Comparison of ENCODE assay signal across 18 mouse cellular contexts in genomic region chr9:9368731-9369130, GRCm38 (mm10).
"Had no signal": no experiment of that assay in that cellular context is flagged by ENCODE, and none has a peak within 500 bp of the region (broad histone marks: within the 10 kb centered on the region; RNA-seq: fewer than 3 reads in every experiment).

No protein-coding gene starts in this region.

- H3K36me3 ChIP-seq: limb, embryonic 12.5 days; liver, embryonic 15.5 days; midbrain, embryonic 13.5 days; neural tube, embryonic 12.5 days; stomach, embryonic 15.5 days had no signal

- H3K27me3 ChIP-seq: limb, embryonic 12.5 days; liver, embryonic 15.5 days; midbrain, embryonic 13.5 days; neural tube, embryonic 12.5 days; stomach, embryonic 15.5 days had no signal

- DNase-seq: kidney, adult 8-10 months; kidney, postnatal 36 days; layer of hippocampus, adult 9-11 months; layer of hippocampus, postnatal 36 days; liver; lung, adult 2 months; right cerebral cortex, postnatal 4 days; thymus, adult 2 months; thymus, postnatal 25 days had no signal

- H3K4me3 ChIP-seq: limb, embryonic 12.5 days; liver, embryonic 15.5 days; midbrain, embryonic 13.5 days; neural tube, embryonic 12.5 days; stomach, embryonic 15.5 days had no signal

- H3K27ac ChIP-seq: kidney, postnatal 0 days; limb, embryonic 12.5 days; liver, embryonic 15.5 days; macrophage; midbrain, embryonic 13.5 days; neural tube, embryonic 12.5 days; stomach, embryonic 15.5 days had no signal

- H3K4me2 ChIP-seq: limb, embryonic 12.5 days; liver, embryonic 15.5 days; midbrain, embryonic 13.5 days; neural tube, embryonic 12.5 days; stomach, embryonic 15.5 days had no signal

- H3K9ac ChIP-seq: limb, embryonic 12.5 days; liver, embryonic 15.5 days; midbrain, embryonic 13.5 days; neural tube, embryonic 12.5 days; stomach, embryonic 15.5 days had no signal

- H3K4me1 ChIP-seq: limb, embryonic 12.5 days; liver, embryonic 15.5 days; midbrain, embryonic 13.5 days; neural tube, embryonic 12.5 days; stomach, embryonic 15.5 days had no signal

- ATAC-seq: intestine, postnatal 0 days; lung, postnatal 0 days; midbrain, embryonic 13.5 days had no signal

- H3K9me3 ChIP-seq: limb, embryonic 12.5 days; liver, embryonic 15.5 days; midbrain, embryonic 13.5 days; neural tube, embryonic 12.5 days; stomach, embryonic 15.5 days had no signal
